Mouse (Mus musculus): ENCODE measurements around the gene Chmp5. TPM values are rescaled to one million over a fixed set of nuclear protein-coding genes. Genes with fewer than 3 reads are reported as not detected.
"Not testable (repeated sequence)": the region's sequence is repeated elsewhere in the genome, so short reads cannot be mapped to it uniquely, and the experiment has no call there.

The Chmp5 gene
- polyA plus RNA-seq, 1 experiment from 2014 or later, result 159 TPM

GRCm38 (mm10) chr4:40916592-40917155 lies 31.5 kb upstream of the Chmp5 start:
- no peaks in the 10 kb centered on the region for H3K4me1 ChIP-seq (ENCODE audit: control insufficient read depth, insufficient read depth, low read length)
- H3K27me3 ChIP-seq (ENCODE audit: control insufficient read depth, insufficient read depth, low read length), result no peaks in the 10 kb centered on the region
- H3K27ac ChIP-seq (ENCODE audit: low read depth, low read length), result no peak overlapping the region
- no peak overlapping the region for H3K4me2 ChIP-seq
- no peak overlapping the region for H3K4me3 ChIP-seq (ENCODE audit: low read depth, low read length)
- H3K36me3 ChIP-seq (ENCODE audit: control insufficient read depth, insufficient read depth, low read length), result no peaks in the 10 kb centered on the region
- no peaks in the 10 kb centered on the region for H3K9me3 ChIP-seq (ENCODE audit: control insufficient read depth, low read length)
- WGBS, result 90% methylated on average over 7 of the region's 7 CpGs
- DNase-seq (ENCODE audit: low spot score, missing footprints) (no peak), ATAC-seq (ENCODE audit: low FRiP score) (no peak)
- no peak overlapping the region for H3K9ac ChIP-seq (ENCODE audit: low read length)

- H3K27me3 ChIP-seq (ENCODE audit: control insufficient read depth, insufficient read depth, low read length), result no peaks in the 10 kb centered on the region
Observed at GRCm38 (mm10) chr4:40919785-40920184, 28.4 kb upstream of the Chmp5 start, which contains the start of gene Spink4. Spink4 (plus strand) TSS chr4:40920052.

GRCm38 (mm10) chr4:40920576-40920975 lies 27.6 kb upstream of the Chmp5 start:
- Histone ChIP-seq H3K36me3 (ENCODE audit: control insufficient read depth, insufficient read depth, low read length) (no peaks in the 10 kb centered on the region), H3K27ac (ENCODE audit: low read depth, low read length) (no peak overlapping the region), H3K9ac (ENCODE audit: low read length) (no peak overlapping the region), H3K4me3 (ENCODE audit: low read depth, low read length) (no peak overlapping the region), H3K4me1 (ENCODE audit: control insufficient read depth, insufficient read depth, low read length) (no peaks in the 10 kb centered on the region), H3K4me2 (no peak overlapping the region), H3K9me3 (ENCODE audit: control insufficient read depth, low read length) (no peaks in the 10 kb centered on the region), H3K27me3 (ENCODE audit: control insufficient read depth, insufficient read depth, low read length) (no peaks in the 10 kb centered on the region)
- DNase-seq (ENCODE audit: low spot score, missing footprints) (no peak), ATAC-seq (ENCODE audit: low FRiP score) (no peak)
- 90% methylated on average over 2 of the region's 2 CpGs for WGBS

More at GRCm38 (mm10) chr4:40919785-40920184, 28.4 kb upstream of the Chmp5 start, which contains the start of gene Spink4:
- no peak for DNase-seq (ENCODE audit: low spot score, missing footprints)
- no peaks in the 10 kb centered on the region for H3K9me3 ChIP-seq (ENCODE audit: control insufficient read depth, low read length)
- no peak within 1 kb of the TSS for H3K9ac ChIP-seq (ENCODE audit: low read length)
- no peaks in the 10 kb centered on the region for H3K4me1 ChIP-seq (ENCODE audit: control insufficient read depth, insufficient read depth, low read length)
- no peak within 1 kb of the TSS for H3K27ac ChIP-seq (ENCODE audit: low read depth, low read length)
- H3K4me2 ChIP-seq, result no peak within 1 kb of the TSS
- no peak for ATAC-seq (ENCODE audit: low FRiP score)
- 84% methylated on average over 3 of the region's 3 CpGs for WGBS
- H3K4me3 ChIP-seq (ENCODE audit: low read depth, low read length), result no peak within 1 kb of the TSS
- no peaks in the 10 kb centered on the region for H3K36me3 ChIP-seq (ENCODE audit: control insufficient read depth, insufficient read depth, low read length)

GRCm38 (mm10) chr4:40921288-40921687 lies 26.9 kb upstream of the Chmp5 start:
- Histone ChIP-seq H3K4me2 (no peak overlapping the region), H3K27ac (ENCODE audit: low read depth, low read length) (no peak overlapping the region), H3K4me3 (ENCODE audit: low read depth, low read length) (no peak overlapping the region), H3K27me3 (ENCODE audit: control insufficient read depth, insufficient read depth, low read length) (no peaks in the 10 kb centered on the region), H3K4me1 (ENCODE audit: control insufficient read depth, insufficient read depth, low read length) (no peaks in the 10 kb centered on the region), H3K9ac (ENCODE audit: low read length) (no peak overlapping the region), H3K36me3 (ENCODE audit: control insufficient read depth, insufficient read depth, low read length) (no peaks in the 10 kb centered on the region), H3K9me3 (ENCODE audit: control insufficient read depth, low read length) (no peaks in the 10 kb centered on the region)
- 57% methylated on average over 3 of the region's 3 CpGs for WGBS
- DNase-seq (ENCODE audit: low spot score, missing footprints) (no peak), ATAC-seq (ENCODE audit: low FRiP score) (no peak)

- H3K9me3 ChIP-seq (ENCODE audit: control insufficient read depth, low read length), result no peaks in the 10 kb centered on the region
- H3K36me3 ChIP-seq (ENCODE audit: control insufficient read depth, insufficient read depth, low read length), result no peaks in the 10 kb centered on the region
- no peak overlapping the region for H3K9ac ChIP-seq (ENCODE audit: low read length)
- 77% methylated on average over 6 of the region's 6 CpGs for WGBS
- H3K4me1 ChIP-seq (ENCODE audit: control insufficient read depth, insufficient read depth, low read length), result no peaks in the 10 kb centered on the region
- ATAC-seq (ENCODE audit: low FRiP score) (no peak), DNase-seq (ENCODE audit: low spot score, missing footprints) (peak; percentile 35)
- no peak overlapping the region for H3K27ac ChIP-seq (ENCODE audit: low read depth, low read length)
- H3K4me2 ChIP-seq, result no peak overlapping the region
- H3K27me3 ChIP-seq (ENCODE audit: control insufficient read depth, insufficient read depth, low read length), result no peaks in the 10 kb centered on the region
- no peak overlapping the region for H3K4me3 ChIP-seq (ENCODE audit: low read depth, low read length)
Observed at GRCm38 (mm10) chr4:40923087-40923651, 25.0 kb upstream of the Chmp5 start.

- no peaks in the 10 kb centered on the region for H3K36me3 ChIP-seq (ENCODE audit: control insufficient read depth, insufficient read depth, low read length)
- WGBS, result 23% methylated on average over 3 of the region's 3 CpGs
- no peaks in the 10 kb centered on the region for H3K9me3 ChIP-seq (ENCODE audit: control insufficient read depth, low read length)
- no peaks in the 10 kb centered on the region for H3K4me1 ChIP-seq (ENCODE audit: control insufficient read depth, insufficient read depth, low read length)
- H3K9ac ChIP-seq (ENCODE audit: low read length), result no peak overlapping the region
- ATAC-seq (ENCODE audit: low FRiP score) (no peak), DNase-seq (ENCODE audit: low spot score, missing footprints) (peak; percentile 60)
- H3K4me3 ChIP-seq (ENCODE audit: low read depth, low read length), result no peak overlapping the region
- H3K4me2 ChIP-seq, result no peak overlapping the region
- no peak overlapping the region for H3K27ac ChIP-seq (ENCODE audit: low read depth, low read length)
- no peaks in the 10 kb centered on the region for H3K27me3 ChIP-seq (ENCODE audit: control insufficient read depth, insufficient read depth, low read length)
Observed at GRCm38 (mm10) chr4:40925568-40925967, 22.6 kb upstream of the Chmp5 start.

GRCm38 (mm10) chr4:40929046-40929445 lies 19.2 kb upstream of the Chmp5 start:
- no peaks in the 10 kb centered on the region for H3K4me1 ChIP-seq (ENCODE audit: control insufficient read depth, insufficient read depth, low read length)
- peak; percentile 35 for DNase-seq (ENCODE audit: low spot score, missing footprints)
- no peaks in the 10 kb centered on the region for H3K27me3 ChIP-seq (ENCODE audit: control insufficient read depth, insufficient read depth, low read length)
- peaks cover 4% of the 10 kb centered on the region for H3K36me3 ChIP-seq (ENCODE audit: control insufficient read depth, insufficient read depth, low read length)
- H3K9me3 ChIP-seq (ENCODE audit: control insufficient read depth, low read length), result no peaks in the 10 kb centered on the region
- no peak overlapping the region for H3K4me2 ChIP-seq
- 84% methylated on average over 7 of the region's 7 CpGs for WGBS
- no peak overlapping the region for H3K27ac ChIP-seq (ENCODE audit: low read depth, low read length)
- ATAC-seq (ENCODE audit: low FRiP score), result no peak
- H3K9ac ChIP-seq (ENCODE audit: low read length), result no peak overlapping the region
- H3K4me3 ChIP-seq (ENCODE audit: low read depth, low read length), result no peak overlapping the region

GRCm38 (mm10) chr4:40933694-40934093 lies 14.5 kb upstream of the Chmp5 start:
- DNase-seq (ENCODE audit: low spot score, missing footprints) (peak; percentile 71), ATAC-seq (ENCODE audit: low FRiP score) (no peak)
- Histone ChIP-seq H3K36me3 (ENCODE audit: control insufficient read depth, insufficient read depth, low read length) (peaks cover 27% of the 10 kb centered on the region), H3K4me1 (ENCODE audit: control insufficient read depth, insufficient read depth, low read length) (no peaks in the 10 kb centered on the region), H3K4me3 (ENCODE audit: low read depth, low read length) (no peak overlapping the region), H3K9me3 (ENCODE audit: control insufficient read depth, low read length) (no peaks in the 10 kb centered on the region), H3K9ac (ENCODE audit: low read length) (no peak overlapping the region), H3K4me2 (no peak overlapping the region), H3K27me3 (ENCODE audit: control insufficient read depth, insufficient read depth, low read length) (no peaks in the 10 kb centered on the region), H3K27ac (ENCODE audit: low read depth, low read length) (no peak overlapping the region)
- WGBS, result 87% methylated on average over 5 of the region's 5 CpGs

- not testable (repeated sequence) for H3K27ac ChIP-seq (ENCODE audit: low read depth, low read length); H3K4me1 ChIP-seq (ENCODE audit: control insufficient read depth, insufficient read depth, low read length); H3K27me3 ChIP-seq (ENCODE audit: control insufficient read depth, insufficient read depth, low read length); H3K4me3 ChIP-seq (ENCODE audit: low read depth, low read length); ATAC-seq (ENCODE audit: low FRiP score); H3K4me2 ChIP-seq; DNase-seq (ENCODE audit: low spot score, missing footprints); H3K9me3 ChIP-seq (ENCODE audit: control insufficient read depth, low read length); H3K9ac ChIP-seq (ENCODE audit: low read length)
- H3K36me3 ChIP-seq (ENCODE audit: control insufficient read depth, insufficient read depth, low read length), result peaks cover 32% of the 10 kb centered on the region
- WGBS, result 96% methylated on average over 3 of the region's 3 CpGs
Observed at GRCm38 (mm10) chr4:40934369-40934768, 13.8 kb upstream of the Chmp5 start.

Data from midbrain, embryonic 11.5 days (tissue).